Mouse (Mus musculus): Measurements from ENCODE around the gene Akt1s1.

- TF ChIP-seq CTCF (IDR thresholded peaks at IDR 0.05; ENCODE audit: low read depth): no peak
- TF ChIP-seq EP300 (optimal IDR thresholded peaks at IDR 0.05): no peak
Observed at GRCm38 (mm10) chr7:44814423-44814822, 34.4 kb upstream of the Akt1s1 start.
